Mouse (Mus musculus) midbrain, embryonic 12.5 days (tissue): ENCODE results near the gene Milr1. TPM values are rescaled to one million over a fixed set of nuclear protein-coding genes. Genes with fewer than 3 reads are reported as not detected.
"Not testable (repeated sequence)": the region's sequence is repeated elsewhere in the genome, so short reads cannot be mapped to it uniquely, and the experiment has no call there.

ENCODE experiments used
- ATAC-seq: fragments of 200-750 bp; cut with Nextera tagmentation; 2 replicates; pipeline ENCODE4 v1.8.0; 2017; ENCODE audit warnings: low read depth, moderate TSS enrichment, moderate library complexity; ENCODE audit not compliant: low FRiP score
- H3K27ac ChIP-seq: fragments of 300-500 bp; sonication (generic); replicated peaks from 2 replicates; pipeline ENCODE4 v1.5.1; 2016; ENCODE audit warnings: mild to moderate bottlenecking
- H3K27me3 ChIP-seq: fragments of 300-500 bp; sonication (generic); 2 replicates; pipeline ENCODE4 v1.6.1; 2016; ENCODE audit warnings: mild to moderate bottlenecking
- H3K36me3 ChIP-seq: fragments of 300-500 bp; sonication (generic); 2 replicates; pipeline ENCODE4 v1.6.1; 2016
- H3K4me1 ChIP-seq: fragments of 300-500 bp; sonication (generic); 2 replicates; pipeline ENCODE4 v1.6.1; 2016
- H3K4me2 ChIP-seq: fragments of 300-500 bp; sonication (generic); replicated peaks from 2 replicates; pipeline ENCODE4 v1.6.1; 2016; ENCODE audit warnings: mild to moderate bottlenecking, moderate library complexity
- H3K4me3 ChIP-seq: fragments of 300-500 bp; sonication (generic); 2 replicates; pipeline ENCODE4 v1.5.1; 2016; ENCODE audit warnings: mild to moderate bottlenecking
- H3K9ac ChIP-seq: fragments of 300-500 bp; sonication (generic); replicated peaks from 2 replicates; pipeline ENCODE4 v1.6.1; 2016; ENCODE audit warnings: mild to moderate bottlenecking, moderate library complexity
- H3K9me3 ChIP-seq: fragments of 300-500 bp; sonication (generic); 2 replicates; pipeline ENCODE4 v1.6.1; 2016; ENCODE audit warnings: mild to moderate bottlenecking
- WGBS: fragments of 180-500 bp; shearing (Covaris S2); methylation state at CpG from one replicate; pipeline ENCODE4 v1.1.7; 2016; 5-methylcytosine and 5-hydroxymethylcytosine counted together
- polyA plus RNA-seq: library from polyadenylated mRNA; unstranded; fragments of >200 nt; fragmentation: Nextera tagmentation; extraction: Ambion mirVana; gene quantifications from 2 replicates; pipeline ENCODE4 v1.2.1, GENCODE M21; 2016

Gene Milr1
- polyA plus RNA-seq, 1 experiment from 2014 or later, result 1.7 TPM

- H3K27ac ChIP-seq, result peak within 1 kb of the TSS; percentile 98
- H3K4me1 ChIP-seq, result peaks cover 24% of the 10 kb centered on the region
- no peaks in the 10 kb centered on the region for H3K27me3 ChIP-seq
- H3K9ac ChIP-seq, result peak within 1 kb of the TSS; percentile 99
- H3K4me3 ChIP-seq, result peak within 1 kb of the TSS; percentile 97
- peak; percentile 91 for ATAC-seq
- 0% methylated on average over 58 of the region's 58 CpGs for WGBS
- H3K36me3 ChIP-seq, result peaks cover 42% of the 10 kb centered on the region
- H3K9me3 ChIP-seq, result no peaks in the 10 kb centered on the region
- peak within 1 kb of the TSS; percentile 72 for H3K4me2 ChIP-seq
These were observed 37.9 kb downstream of the Milr1 start, which contains the start of the genes Ddx5 and Cep95 for GRCm38 (mm10) chr11:106788775-106789459. Gene Ddx5, minus strand, starts transcription at chr11:106789185. Gene Cep95, plus strand, starts transcription at chr11:106789252.

- Histone ChIP-seq H3K27ac (peak overlapping the region; percentile 98), H3K4me1 (peaks cover 21% of the 10 kb centered on the region), H3K36me3 (peaks cover 40% of the 10 kb centered on the region), H3K4me3 (peak overlapping the region; percentile 97), H3K9ac (peak overlapping the region; percentile 99), H3K9me3 (no peaks in the 10 kb centered on the region), H3K4me2 (peak overlapping the region; percentile 72), H3K27me3 (no peaks in the 10 kb centered on the region)
- no peak for ATAC-seq
- WGBS, result 0% methylated on average over 6 of the region's 6 CpGs
These were observed 38.6 kb downstream of the Milr1 start for GRCm38 (mm10) chr11:106789649-106790048.

- Histone ChIP-seq H3K27ac (no peak overlapping the region), H3K9me3 (peaks cover 4% of the 10 kb centered on the region; the same call in 1 of the 2 replicates), H3K36me3 (peaks cover 51% of the 10 kb centered on the region), H3K4me2 (no peak overlapping the region), H3K9ac (no peak overlapping the region), H3K4me3 (no peak overlapping the region), H3K27me3 (no peaks in the 10 kb centered on the region), H3K4me1 (peaks cover 8% of the 10 kb centered on the region; the same call in 1 of the 2 replicates)
- no peak for ATAC-seq
- 82% methylated on average over 4 of the region's 4 CpGs for WGBS
These were observed 42.8 kb downstream of the Milr1 start for GRCm38 (mm10) chr11:106793846-106794245.

GRCm38 (mm10) chr11:106795679-106796078 lies 44.7 kb downstream of the Milr1 start:
- Histone ChIP-seq H3K9me3 (peaks cover 4% of the 10 kb centered on the region; the same call in 1 of the 2 replicates), H3K9ac (no peak overlapping the region), H3K4me3 (no peak overlapping the region), H3K4me2 (no peak overlapping the region), H3K27ac (no peak overlapping the region), H3K36me3 (peaks cover 68% of the 10 kb centered on the region), H3K4me1 (peaks cover 2% of the 10 kb centered on the region; the same call in 1 of the 2 replicates), H3K27me3 (no peaks in the 10 kb centered on the region)
- no peak for ATAC-seq
- 81% methylated on average over 9 of the region's 9 CpGs for WGBS

GRCm38 (mm10) chr11:106802069-106802627 lies 51.1 kb downstream of the Milr1 start:
- Histone ChIP-seq H3K4me1 (no peaks in the 10 kb centered on the region), H3K27me3 (no peaks in the 10 kb centered on the region), H3K36me3 (peaks cover 80% of the 10 kb centered on the region), H3K27ac (no peak overlapping the region), H3K4me3 (no peak overlapping the region), H3K9me3 (peaks cover 4% of the 10 kb centered on the region; the same call in 1 of the 2 replicates), H3K4me2 (no peak overlapping the region), H3K9ac (no peak overlapping the region)
- 84% methylated on average over 10 of the region's 10 CpGs for WGBS
- ATAC-seq, result no peak

GRCm38 (mm10) chr11:106807442-106807841 lies 56.4 kb downstream of the Milr1 start:
- not testable (repeated sequence) for H3K4me1 ChIP-seq, ATAC-seq, H3K4me2 ChIP-seq, H3K4me3 ChIP-seq, H3K9me3 ChIP-seq, H3K9ac ChIP-seq, H3K27ac ChIP-seq, H3K27me3 ChIP-seq
- peaks cover 61% of the 10 kb centered on the region for H3K36me3 ChIP-seq
- 88% methylated on average over 1 of the region's 1 CpGs for WGBS

GRCm38 (mm10) chr11:106812410-106813136 lies 61.5 kb downstream of the Milr1 start:
- Histone ChIP-seq H3K4me2 (no peak overlapping the region), H3K9ac (no peak overlapping the region), H3K4me3 (no peak overlapping the region), H3K36me3 (peaks cover 81% of the 10 kb centered on the region), H3K27me3 (no peaks in the 10 kb centered on the region), H3K9me3 (no peaks in the 10 kb centered on the region), H3K4me1 (no peaks in the 10 kb centered on the region), H3K27ac (no peak overlapping the region)
- 90% methylated on average over 7 of the region's 7 CpGs for WGBS
- no peak for ATAC-seq

- Histone ChIP-seq H3K4me3 (no peak overlapping the region), H3K9me3 (no peaks in the 10 kb centered on the region), H3K4me1 (no peaks in the 10 kb centered on the region), H3K36me3 (peaks cover 90% of the 10 kb centered on the region), H3K4me2 (no peak overlapping the region), H3K9ac (no peak overlapping the region), H3K27me3 (no peaks in the 10 kb centered on the region), H3K27ac (no peak overlapping the region)
- no peak for ATAC-seq
- 83% methylated on average over 14 of the region's 14 CpGs for WGBS
These were observed 63.7 kb downstream of the Milr1 start for GRCm38 (mm10) chr11:106814601-106815320.

GRCm38 (mm10) chr11:106815331-106815730 lies 64.3 kb downstream of the Milr1 start:
- no peaks in the 10 kb centered on the region for H3K27me3 ChIP-seq
- no peak overlapping the region for H3K27ac ChIP-seq
- H3K4me2 ChIP-seq, result no peak overlapping the region
- ATAC-seq, result no peak
- H3K9me3 ChIP-seq, result no peaks in the 10 kb centered on the region
- no peaks in the 10 kb centered on the region for H3K4me1 ChIP-seq
- peaks cover 90% of the 10 kb centered on the region for H3K36me3 ChIP-seq
- 97% methylated on average over 2 of the region's 2 CpGs for WGBS
- H3K4me3 ChIP-seq, result no peak overlapping the region
- H3K9ac ChIP-seq, result no peak overlapping the region

- H3K4me3 ChIP-seq, result no peak overlapping the region
- no peak overlapping the region for H3K27ac ChIP-seq
- H3K4me2 ChIP-seq, result no peak overlapping the region
- H3K36me3 ChIP-seq, result peaks cover 92% of the 10 kb centered on the region
- no peak overlapping the region for H3K9ac ChIP-seq
- ATAC-seq, result no peak
- no peaks in the 10 kb centered on the region for H3K9me3 ChIP-seq
- 89% methylated on average over 2 of the region's 2 CpGs for WGBS
- no peaks in the 10 kb centered on the region for H3K27me3 ChIP-seq
- H3K4me1 ChIP-seq, result no peaks in the 10 kb centered on the region
These were observed 64.7 kb downstream of the Milr1 start for GRCm38 (mm10) chr11:106815761-106816160.

GRCm38 (mm10) chr11:106816316-106816715 lies 65.3 kb downstream of the Milr1 start:
- no peak overlapping the region for H3K4me2 ChIP-seq
- peaks cover 93% of the 10 kb centered on the region for H3K36me3 ChIP-seq
- ATAC-seq, result no peak
- H3K27ac ChIP-seq, result no peak overlapping the region
- no peak overlapping the region for H3K4me3 ChIP-seq
- no peaks in the 10 kb centered on the region for H3K4me1 ChIP-seq
- WGBS, result 84% methylated on average over 7 of the region's 7 CpGs
- no peaks in the 10 kb centered on the region for H3K27me3 ChIP-seq
- no peak overlapping the region for H3K9ac ChIP-seq
- H3K9me3 ChIP-seq, result no peaks in the 10 kb centered on the region
